ENCODE assay signal across 8 mouse cellular contexts in the genomic region with DNA sequence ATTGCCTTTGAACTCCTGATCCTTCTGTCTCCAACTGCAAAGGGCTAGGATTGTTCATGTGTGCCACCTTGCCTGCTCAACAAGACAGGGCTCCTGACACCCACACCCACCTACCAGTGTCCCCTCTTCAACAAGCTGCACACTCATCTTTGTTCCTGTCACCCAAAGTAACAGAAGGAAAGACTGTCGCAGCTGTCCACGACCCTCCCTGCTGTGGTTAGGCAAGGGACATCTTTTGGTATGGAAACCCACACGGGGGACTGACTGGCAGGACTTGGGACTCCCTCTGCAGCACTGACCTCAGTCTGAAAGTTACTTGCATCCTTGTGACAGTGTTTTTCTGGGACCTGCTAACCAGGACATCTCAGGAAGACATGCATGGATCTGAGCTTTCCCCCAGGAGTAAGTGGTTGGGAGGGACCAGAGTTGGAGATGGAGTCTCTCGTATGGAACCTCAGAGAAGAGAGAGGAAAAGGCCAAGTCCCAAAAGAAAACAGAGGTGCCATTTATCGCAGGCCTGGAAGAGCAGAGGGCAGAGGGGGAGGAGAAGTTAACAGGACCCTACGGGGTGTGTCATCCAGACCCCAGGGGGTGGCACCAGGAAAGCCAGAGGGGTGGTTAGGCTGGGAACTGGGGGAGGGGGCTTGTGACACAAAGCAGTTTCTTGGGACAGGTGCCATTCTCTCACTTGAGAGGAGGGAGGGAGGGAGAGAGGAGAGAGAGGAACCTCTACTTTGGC. TPM values are rescaled to one million over a fixed set of nuclear protein-coding genes. Genes with fewer than 3 reads are reported as not detected.
DNase-seq lines count a peak whose midpoint lies in the region; ATAC-seq lines count a peak whose summit lies in the region.

A gene (plus strand): TSS at position 689 of the 739 bp plus-strand sequence.

- no peak within 1 kb of the TSS for H3K9ac ChIP-seq in midbrain, embryonic 15.5 days

- peaks cover 20% of the 10 kb centered on the region; the same call in 1 of the 2 replicates for H3K4me1 ChIP-seq in brown adipose tissue, adult 24 weeks (ENCODE audit: control insufficient read depth, insufficient read depth, insufficient read length, low read length)
- H3K4me1 ChIP-seq in midbrain, embryonic 15.5 days, result peaks cover 26% of the 10 kb centered on the region

- no peaks in the 10 kb centered on the region for H3K36me3 ChIP-seq in midbrain, embryonic 15.5 days (replicated peaks)

- no peaks in the 10 kb centered on the region for H3K9me3 ChIP-seq in midbrain, embryonic 15.5 days

- no peak within 1 kb of the TSS for H3K4me3 ChIP-seq in brown adipose tissue, adult 24 weeks (ENCODE audit: insufficient read depth, low read depth, low read length)
- no peak within 1 kb of the TSS for H3K4me3 ChIP-seq in midbrain, embryonic 15.5 days

- ATAC-seq in midbrain, embryonic 15.5 days (replicated peaks), result no peak

- no peak for DNase-seq in left cerebral cortex, adult 18-20 months (ENCODE audit: low spot score in 2 of 2)
- no peak for DNase-seq in left cerebral cortex, adult 11 months (ENCODE audit: low spot score)
- no peak for DNase-seq in heart, adult 8-10 months (ENCODE audit: low spot score)
- no peak for DNase-seq in layer of hippocampus, postnatal 25 days (ENCODE audit: extremely low spot score in 1 of 2, low spot score in 1 of 2)
- no peak for DNase-seq in right cerebral cortex, postnatal 4 days
- no peak for DNase-seq in kidney, adult 11 months

- WGBS in midbrain, embryonic 15.5 days, result 31% methylated on average over 6 of the region's 6 CpGs

- H3K27ac ChIP-seq in brown adipose tissue, adult 24 weeks (replicated peaks; ENCODE audit: low read depth, low read length), result peak within 1 kb of the TSS; percentile 64; the same call in 1 of the 2 replicates
- no peak within 1 kb of the TSS for H3K27ac ChIP-seq in midbrain, embryonic 15.5 days

- H3K4me2 ChIP-seq in midbrain, embryonic 15.5 days, result no peak within 1 kb of the TSS

- 0 out of 2 replicates have a peak, but pooled peaks cover 4% of the 10 kb centered on the region for H3K27me3 ChIP-seq in midbrain, embryonic 15.5 days (replicated peaks)

RNA-seq across cellular contexts. Expression of the gene that starts here (rescaled TPM):
- 100 to 1,000 TPM; 342 to 355 TPM for total RNA-seq in left cerebral cortex, adult 18-20 months (2021)
- polyA plus RNA-seq in brown adipose tissue, adult 24 weeks (2012; ENCODE audit: insufficient read depth, insufficient read length, missing spikeins), result 1,796 and 2,267 TPM in 2 replicates
- total RNA-seq in heart, adult 8-10 months (2022), result 100 to 1,000 TPM; 719 to 878 (median 816) TPM
- total RNA-seq in layer of hippocampus, postnatal 25 days (2021), result 100 to 1,000 TPM; 303 to 347 TPM
- 522 and 586 TPM in 2 replicates for polyA plus RNA-seq in midbrain, embryonic 15.5 days (2015; fragmentation: Nextera tagmentation; extraction: Ambion mirVana)
